Mouse (Mus musculus) ES-E14 (cell line): ENCODE results near the gene Pds5b.

ENCODE experiments used
- MAFK ChIP-seq: IDR thresholded peaks from 2 replicates; pipeline ENCODE4 v1.6.1; 2014; ENCODE audit warnings: mild to moderate bottlenecking, low read depth, low read length, inconsistent platforms; ENCODE audit not compliant: insufficient read depth
- ZNF384 ChIP-seq: IDR thresholded peaks from 2 replicates; pipeline ENCODE4 v1.6.1; 2012; ENCODE audit warnings: low read depth, low read length, inconsistent platforms

DNA sequence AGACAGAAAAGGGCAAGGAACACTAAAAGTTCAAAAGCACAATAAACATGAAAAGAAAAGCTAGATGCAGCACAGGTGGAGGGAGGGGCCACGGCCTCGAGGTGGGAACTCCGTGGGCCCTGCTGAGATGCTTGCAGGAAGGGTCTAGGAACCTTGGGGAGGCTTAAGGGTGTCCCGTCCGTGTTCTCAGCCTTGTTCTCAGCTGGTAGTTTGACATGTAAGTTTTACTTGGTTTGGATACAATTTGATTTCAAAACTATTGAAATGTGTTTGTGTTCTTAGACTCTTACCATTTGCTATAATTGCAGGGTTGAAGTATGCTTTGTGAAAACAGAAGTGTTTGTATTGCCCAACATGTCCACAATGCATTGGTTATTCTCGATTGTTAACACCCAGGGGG, 149.2 kb downstream of the Pds5b start:
- TF ChIP-seq MAFK (no peak), ZNF384 (no peak)
